Mouse (Mus musculus): ENCODE data around the gene Olfr1337. TPM values are rescaled to one million over a fixed set of nuclear protein-coding genes. Genes with fewer than 3 reads are reported as not detected.
"Not testable (repeated sequence)": the region's sequence is repeated elsewhere in the genome, so short reads cannot be mapped to it uniquely, and the experiment has no call there.

Olfr1337 gene
- total RNA-seq (2022): not detected

DNA sequence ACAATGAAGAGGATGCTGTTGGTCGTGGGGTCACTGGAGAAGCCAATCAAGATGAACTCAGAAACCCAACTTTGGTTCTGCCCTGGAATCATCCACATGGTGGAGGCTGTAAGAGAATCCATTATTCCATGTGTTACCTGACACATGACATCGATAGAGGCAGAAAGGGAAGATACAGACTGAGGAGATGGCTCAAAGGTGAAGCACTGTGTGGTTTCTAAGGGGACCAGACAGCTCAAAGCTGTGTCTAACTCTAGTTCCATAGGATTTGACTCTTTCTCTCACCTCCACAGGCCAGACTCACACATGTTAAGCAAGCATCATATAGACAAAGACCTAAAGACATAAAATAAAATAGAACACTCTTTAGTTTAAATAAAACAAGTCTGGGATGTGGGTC is at the start of gene Olfr1337:
Gene Olfr1337, minus strand, starts transcription at position 101 of the 400 bp plus-strand sequence.
- no peak for DNase-seq (ENCODE audit: low spot score in 2 of 2)

- peak in 1 of 2 experiments; percentile 4 for DNase-seq (ENCODE audit: low spot score in 2 of 2)
These were observed 36.5 kb upstream of the Olfr1337 start for GRCm38 (mm10) chr4:118818921-118819320.

DNA sequence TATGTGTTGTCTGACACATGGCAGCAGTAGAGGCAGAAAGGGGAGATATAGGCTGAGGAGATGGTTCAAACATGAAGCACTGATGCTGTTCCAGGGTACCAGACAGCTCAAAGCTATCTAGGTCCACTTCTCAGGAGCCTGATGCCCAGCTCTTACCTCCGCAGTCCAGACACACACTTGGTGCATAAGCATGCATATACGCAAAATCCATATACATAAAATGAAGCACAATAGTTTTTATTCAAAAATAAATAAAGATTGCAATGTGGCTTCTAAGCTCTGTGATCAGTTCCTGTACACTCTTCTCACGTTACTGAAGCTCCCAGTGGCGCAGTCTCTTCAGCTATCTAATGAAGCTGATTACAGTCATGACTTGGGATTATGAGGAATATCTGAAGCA is 27.5 kb upstream of the Olfr1337 start, which contains the start of gene Olfr1335:
Gene Olfr1335, minus strand, starts transcription at position 101 of the 400 bp plus-strand sequence.
- no peak for DNase-seq (ENCODE audit: low spot score in 2 of 2)

- not testable (repeated sequence) for DNase-seq (ENCODE audit: low spot score in 2 of 2)
These were observed 10.4 kb upstream of the Olfr1337 start for GRCm38 (mm10) chr4:118792796-118793195.

DNA sequence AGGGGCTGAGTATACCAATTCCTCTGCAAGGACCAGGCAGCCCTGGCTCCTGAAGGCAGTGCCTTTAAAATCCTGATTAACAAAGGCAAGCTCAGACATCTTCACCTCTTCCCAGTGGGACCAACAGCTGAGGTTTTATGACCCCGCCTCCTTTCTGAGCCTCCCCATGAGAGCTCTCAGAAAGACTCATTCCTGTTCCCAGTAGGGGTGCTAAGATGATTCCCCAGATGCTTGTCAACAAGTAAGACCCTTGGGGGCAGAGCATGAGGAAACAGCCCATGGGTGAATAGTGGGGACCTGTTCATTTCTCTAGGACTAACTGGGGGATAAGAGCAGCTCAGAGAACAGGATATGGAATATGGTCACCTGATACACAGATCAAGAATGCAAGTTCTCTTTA is 23.7 kb downstream of the Olfr1337 start, which contains the start of gene Olfr1338:
Gene Olfr1338, minus strand, starts transcription at position 101 of the 400 bp plus-strand sequence.
- no peak for DNase-seq (ENCODE audit: low spot score in 2 of 2)

DNA sequence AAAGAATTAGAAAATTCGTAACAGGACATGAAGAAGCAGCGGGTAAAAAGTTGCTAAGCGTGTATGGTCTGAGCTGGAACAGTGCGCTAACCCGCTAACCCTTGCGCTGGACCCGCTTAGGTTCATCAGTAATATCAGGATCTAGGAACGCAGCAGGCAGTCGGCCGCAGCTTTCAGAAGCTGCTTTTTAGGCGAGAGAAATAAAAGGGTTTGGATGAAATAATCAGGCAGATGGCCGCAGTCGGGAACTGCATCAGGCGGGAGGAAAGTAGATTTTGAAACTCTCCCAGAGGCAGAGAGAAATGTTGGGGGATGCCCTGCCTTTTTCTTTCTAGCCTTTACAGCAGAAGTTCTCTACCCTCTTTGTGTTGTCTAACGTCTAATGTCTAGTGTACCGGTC is 40.5 kb downstream of the Olfr1337 start:
- peak in 1 of 2 experiments; percentile 3 for DNase-seq (ENCODE audit: low spot score in 2 of 2)

- no peak for DNase-seq (ENCODE audit: low spot score in 2 of 2)
These were observed 41.2 kb downstream of the Olfr1337 start for GRCm38 (mm10) chr4:118740988-118741698.

DNA sequence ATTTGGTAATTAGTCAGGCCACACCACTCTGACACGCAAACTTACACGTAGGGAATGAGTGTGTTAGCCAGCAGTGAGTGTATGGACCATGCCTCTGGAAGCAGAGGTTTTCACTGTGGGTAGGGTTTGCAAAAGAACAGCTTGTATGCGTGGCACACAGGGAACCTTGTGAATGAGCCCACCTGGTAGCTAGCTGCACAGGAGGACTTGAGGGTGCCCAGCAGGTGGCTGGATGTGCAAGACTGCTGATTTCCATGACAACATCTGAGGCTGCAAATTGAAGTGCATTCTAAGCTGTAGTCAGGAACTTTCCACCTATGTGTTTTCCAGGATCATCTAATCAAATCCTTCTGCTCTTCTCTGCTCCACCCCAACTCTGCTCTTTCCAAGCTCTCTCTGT is 42.8 kb downstream of the Olfr1337 start:
- DNase-seq (ENCODE audit: low spot score in 2 of 2): no peak

DNA sequence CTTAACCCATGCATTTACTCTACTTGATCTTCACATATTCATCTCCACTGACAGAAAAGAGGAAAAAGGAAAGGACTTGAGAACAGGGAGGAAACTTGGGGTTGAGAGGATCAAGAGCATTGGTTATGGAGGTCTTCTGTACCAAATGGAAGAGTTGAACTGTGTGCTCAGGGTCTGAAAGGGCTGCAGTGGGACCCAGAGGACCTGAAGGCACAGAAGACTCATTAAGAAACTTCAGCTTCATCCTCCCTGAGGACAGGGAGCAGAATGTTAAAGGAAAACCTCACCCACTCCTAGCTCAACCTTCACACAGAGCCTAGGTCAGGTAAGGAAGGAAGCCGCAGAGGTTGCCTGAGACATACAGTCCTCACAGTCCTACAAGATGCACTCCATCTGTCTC is 50.5 kb downstream of the Olfr1337 start, which contains the start of gene Olfr1339:
Gene Olfr1339, plus strand, starts transcription at position 301 of the 400 bp plus-strand sequence.
- DNase-seq (ENCODE audit: low spot score in 2 of 2): no peak

Other genes starting within 250 kb of the Olfr1337 start
- gene Tmem125, start 238.5 kb downstream of the Olfr1337 start, total RNA-seq (2022): 1 to 10 TPM; 5.4 to 9.7 (median 8.7) TPM
- gene Cfap57, start 161.8 kb downstream of the Olfr1337 start, total RNA-seq (2022): 1 to 10 TPM in 3 of 4 experiments, under 1 TPM in 1; 0.68 to 1.3 (median 1.1) TPM
- 10 to 100 TPM; 49.7 to 59.9 (median 54.7) TPM for gene Ebna1bp2, start 161.8 kb downstream of the Olfr1337 start, total RNA-seq (2022)
- gene Olfr62, start 123.6 kb downstream of the Olfr1337 start, total RNA-seq (2022): not detected
- not detected for gene Olfr1342, start 89.8 kb downstream of the Olfr1337 start, total RNA-seq (2022)
- not detected for gene Olfr1341, start 79.1 kb downstream of the Olfr1337 start, total RNA-seq (2022)
- gene Olfr1340, start 62.4 kb downstream of the Olfr1337 start, total RNA-seq (2022): not detected
- gene Olfr1339, start 50.4 kb downstream of the Olfr1337 start, total RNA-seq (2022): not detected
- not detected for gene Olfr1338, start 23.8 kb downstream of the Olfr1337 start, total RNA-seq (2022)
- not detected for gene Olfr1335, start 27.4 kb upstream of the Olfr1337 start, total RNA-seq (2022)
- not detected for gene Olfr1333, start 53.7 kb upstream of the Olfr1337 start, total RNA-seq (2022)
- gene Olfr1331, start 82.1 kb upstream of the Olfr1337 start, total RNA-seq (2022): not detected
- not detected for gene Olfr1330, start 106.0 kb upstream of the Olfr1337 start, total RNA-seq (2022)
- gene Olfr1329, start 134.9 kb upstream of the Olfr1337 start, total RNA-seq (2022): not detected
- gene Olfr1328, start 156.0 kb upstream of the Olfr1337 start, total RNA-seq (2022): not detected
- gene Lao1, start 179.0 kb upstream of the Olfr1337 start, total RNA-seq (2022): under 1 TPM in 3 of 4 experiments, not detected in 1; 0.23 to 0.43 (median 0.25) TPM

Measured in layer of hippocampus, adult 8-10 months (tissue).